ENCODE assay signal across 8 mouse cellular contexts in the genomic region with DNA sequence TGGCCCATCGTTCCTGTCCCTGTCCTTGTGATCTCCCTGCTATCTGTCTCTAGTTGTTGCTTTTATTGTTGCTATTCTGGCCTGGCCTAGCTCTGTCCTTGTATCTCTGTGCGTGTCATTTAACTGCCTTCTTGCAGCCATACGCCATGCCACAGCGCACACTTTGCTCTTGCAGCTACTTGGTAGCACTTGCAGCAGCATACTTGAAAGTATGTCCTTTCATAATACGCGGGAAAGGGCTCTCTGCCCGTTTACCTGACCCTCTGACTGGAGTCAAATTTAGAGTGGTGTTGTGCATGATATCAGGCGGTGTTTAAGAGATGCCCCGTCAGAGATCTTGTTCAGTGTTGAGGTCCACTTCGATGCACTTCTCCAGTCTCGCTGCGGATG. TPM values are rescaled to one million over a fixed set of nuclear protein-coding genes. Genes with fewer than 3 reads are reported as not detected.
DNase-seq lines count a peak whose midpoint lies in the region; ATAC-seq and TF ChIP-seq lines count a peak whose summit lies in the region.

No protein-coding gene starts in this region.

- H3K4me1 ChIP-seq in kidney, embryonic 14.5 days (ENCODE audit: control insufficient read depth, insufficient read depth, low read length) = peaks cover 8% of the 10 kb centered on the region; the same call in 1 of the 2 replicates
- peaks cover 10% of the 10 kb centered on the region for H3K4me1 ChIP-seq in E14TG2a.4 (replicated peaks; ENCODE audit: low read depth, low read length)
- peaks cover 7% of the 10 kb centered on the region for H3K4me1 ChIP-seq in embryonic facial prominence, embryonic 12.5 days
- peaks cover 7% of the 10 kb centered on the region for H3K4me1 ChIP-seq in hindbrain, embryonic 16.5 days (ENCODE audit: control insufficient read depth, insufficient read depth, low read depth, low read length)
- H3K4me1 ChIP-seq in midbrain, embryonic 12.5 days = peaks cover 9% of the 10 kb centered on the region

- no peaks in the 10 kb centered on the region for H3K9me3 ChIP-seq in kidney, embryonic 14.5 days (ENCODE audit: control insufficient read depth, low read length)
- no peaks in the 10 kb centered on the region for H3K9me3 ChIP-seq in E14TG2a.4 (ENCODE audit: low read length)
- no peaks in the 10 kb centered on the region for H3K9me3 ChIP-seq in embryonic facial prominence, embryonic 12.5 days
- H3K9me3 ChIP-seq in hindbrain, embryonic 16.5 days (ENCODE audit: control insufficient read depth, low read length) = no peaks in the 10 kb centered on the region
- H3K9me3 ChIP-seq in midbrain, embryonic 12.5 days = no peaks in the 10 kb centered on the region

- DNase-seq in kidney, adult 11 months = no peak
- no peak for DNase-seq in adipocyte (ENCODE audit: low spot score)
- DNase-seq in layer of hippocampus, adult 9-11 months = no peak

- peak overlapping the region; percentile 92 for H3K9ac ChIP-seq in kidney, embryonic 14.5 days (ENCODE audit: low read depth, low read length)
- H3K9ac ChIP-seq in embryonic facial prominence, embryonic 12.5 days = peak overlapping the region; percentile 91
- H3K9ac ChIP-seq in hindbrain, embryonic 16.5 days (ENCODE audit: low read depth, low read length) = peak overlapping the region; percentile 89
- peak overlapping the region; percentile 89 for H3K9ac ChIP-seq in midbrain, embryonic 12.5 days (replicated peaks)

- H3K4me2 ChIP-seq in kidney, embryonic 14.5 days (replicated peaks; ENCODE audit: low read depth, low read length) = peak overlapping the region; percentile 93
- H3K4me2 ChIP-seq in embryonic facial prominence, embryonic 12.5 days (replicated peaks) = peak overlapping the region; percentile 81
- peak overlapping the region; percentile 88 for H3K4me2 ChIP-seq in hindbrain, embryonic 16.5 days (ENCODE audit: low read length)
- peak overlapping the region; percentile 85 for H3K4me2 ChIP-seq in midbrain, embryonic 12.5 days (replicated peaks)

- H3K36me3 ChIP-seq in kidney, embryonic 14.5 days (ENCODE audit: control insufficient read depth, insufficient read depth, low read length) = no peaks in the 10 kb centered on the region
- H3K36me3 ChIP-seq in E14TG2a.4 (ENCODE audit: insufficient read depth, low read length) = no peaks in the 10 kb centered on the region
- no peaks in the 10 kb centered on the region for H3K36me3 ChIP-seq in embryonic facial prominence, embryonic 12.5 days
- H3K36me3 ChIP-seq in hindbrain, embryonic 16.5 days (ENCODE audit: control insufficient read depth, insufficient read depth, low read length) = no peaks in the 10 kb centered on the region; the same call in 1 of the 2 replicates
- no peaks in the 10 kb centered on the region for H3K36me3 ChIP-seq in midbrain, embryonic 12.5 days

- H3K27ac ChIP-seq in kidney, embryonic 14.5 days (ENCODE audit: low read depth, low read length) = no peak overlapping the region
- H3K27ac ChIP-seq in embryonic facial prominence, embryonic 12.5 days = no peak overlapping the region
- H3K27ac ChIP-seq in hindbrain, embryonic 16.5 days (ENCODE audit: low read depth, low read length) = no peak overlapping the region; the same call in 1 of the 2 replicates
- H3K27ac ChIP-seq in midbrain, embryonic 12.5 days (replicated peaks) = no peak overlapping the region

- no peak; the same call in 1 of the 2 replicates for ATAC-seq in kidney, embryonic 14.5 days (ENCODE audit: low FRiP score, low TSS enrichment)
- no peak for ATAC-seq in embryonic facial prominence, embryonic 12.5 days (ENCODE audit: insufficient number of reproducible peaks, insufficient read depth, low FRiP score, low TSS enrichment)
- ATAC-seq in hindbrain, embryonic 16.5 days = no peak
- no peak for ATAC-seq in midbrain, embryonic 12.5 days (ENCODE audit: low FRiP score, low read depth)

- H3K27me3 ChIP-seq in kidney, embryonic 14.5 days (ENCODE audit: control insufficient read depth, insufficient read depth, low read length) = no peaks in the 10 kb centered on the region
- H3K27me3 ChIP-seq in E14TG2a.4 (ENCODE audit: insufficient read depth, low read length) = no peaks in the 10 kb centered on the region
- H3K27me3 ChIP-seq in embryonic facial prominence, embryonic 12.5 days = no peaks in the 10 kb centered on the region
- H3K27me3 ChIP-seq in hindbrain, embryonic 16.5 days (replicated peaks; ENCODE audit: control insufficient read depth, insufficient read depth, low read length) = no peaks in the 10 kb centered on the region
- H3K27me3 ChIP-seq in midbrain, embryonic 12.5 days = no peaks in the 10 kb centered on the region

- WGBS in kidney, embryonic 14.5 days = 9% methylated on average over 12 of the region's 12 CpGs
- WGBS in embryonic facial prominence, embryonic 12.5 days = 10% methylated on average over 12 of the region's 12 CpGs
- WGBS in hindbrain, embryonic 16.5 days = 11% methylated on average over 12 of the region's 12 CpGs
- 12% methylated on average over 12 of the region's 12 CpGs for WGBS in midbrain, embryonic 12.5 days

- peak overlapping the region; percentile 91 for H3K4me3 ChIP-seq in kidney, embryonic 14.5 days (ENCODE audit: low read length)
- peak overlapping the region; percentile 98 for H3K4me3 ChIP-seq in E14TG2a.4 (replicated peaks; ENCODE audit: low read length)
- peak overlapping the region; percentile 92 for H3K4me3 ChIP-seq in embryonic facial prominence, embryonic 12.5 days
- H3K4me3 ChIP-seq in hindbrain, embryonic 16.5 days (ENCODE audit: low read length) = peak overlapping the region; percentile 87
- peak overlapping the region; percentile 91 for H3K4me3 ChIP-seq in midbrain, embryonic 12.5 days

- TF ChIP-seq CTCF in E14TG2a.4 (conservative IDR thresholded peaks at IDR 0.05; ENCODE audit: low read length) = no peak

RNA-seq across cellular contexts. Expression of a gene that starts 0.6 kb away (rescaled TPM):
- 19.5 and 44.0 TPM in 2 replicates for polyA plus RNA-seq in kidney, embryonic 14.5 days (2014; fragmentation: Nextera tagmentation; extraction: Ambion mirVana)
- 37.9 and 38.9 TPM in 2 replicates for polyA plus RNA-seq in embryonic facial prominence, embryonic 12.5 days (2016; fragmentation: Nextera tagmentation; extraction: Ambion mirVana)
- 41.6 and 48.1 TPM in 2 replicates for polyA plus RNA-seq in hindbrain, embryonic 16.5 days (2015; fragmentation: Nextera tagmentation; extraction: Ambion mirVana)
- 50.4 and 51.6 TPM in 2 replicates for polyA plus RNA-seq in midbrain, embryonic 12.5 days (2016; fragmentation: Nextera tagmentation; extraction: Ambion mirVana)

RNA-seq across cellular contexts. Expression of a gene that starts 35.1 kb away (rescaled TPM):
- polyA plus RNA-seq in kidney, embryonic 14.5 days (2014; fragmentation: Nextera tagmentation; extraction: Ambion mirVana) = 1.1 and 1.9 TPM in 2 replicates
- 0.14 TPM in 1 of 2 replicates, not detected in the other for polyA plus RNA-seq in embryonic facial prominence, embryonic 12.5 days (2016; fragmentation: Nextera tagmentation; extraction: Ambion mirVana)
- polyA plus RNA-seq in hindbrain, embryonic 16.5 days (2015; fragmentation: Nextera tagmentation; extraction: Ambion mirVana) = 3.6 and 4.5 TPM in 2 replicates
- polyA plus RNA-seq in midbrain, embryonic 12.5 days (2016; fragmentation: Nextera tagmentation; extraction: Ambion mirVana) = 0.26 and 0.30 TPM in 2 replicates
